Mouse (Mus musculus) heart, adult 8-10 months (tissue): ENCODE measurements around the gene Stk40. TPM values are rescaled to one million over a fixed set of nuclear protein-coding genes. Genes with fewer than 3 reads are reported as not detected.
"Not testable (repeated sequence)": the region's sequence is repeated elsewhere in the genome, so short reads cannot be mapped to it uniquely, and the experiment has no call there.

Experiments
- DNase-seq: peaks from one replicate; pipeline ENCODE4 v3.0.0; 2022; ENCODE audit warnings: low spot score
- total RNA-seq, 4 experiments: library from RNA; stranded (reverse); gene quantifications; 2 replicates each; pipeline ENCODE4 v1.2.4; 2022

Gene Stk40
- total RNA-seq, 4 experiments from 2014 or later: 37.8 to 61.9 (median 52.4) TPM

DNA sequence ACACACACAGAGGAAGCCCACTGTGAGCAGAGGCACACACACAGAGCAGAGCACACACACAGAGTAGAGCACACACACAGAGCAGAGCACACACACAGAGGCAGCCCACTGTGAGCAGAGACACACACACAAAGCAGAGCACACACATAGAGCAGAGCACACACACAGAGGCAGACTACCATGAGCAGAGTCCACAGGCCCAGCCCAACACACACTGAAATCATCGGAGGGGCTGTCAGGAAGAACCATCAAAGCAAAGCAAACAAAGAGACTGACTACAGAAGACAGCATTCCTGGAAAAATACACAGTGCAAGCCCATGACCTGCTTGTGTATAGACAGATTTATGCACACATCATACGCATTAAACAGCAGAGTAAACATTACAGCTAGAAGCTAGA is 52.1 kb downstream of the Stk40 start:
- DNase-seq: no peak

DNA sequence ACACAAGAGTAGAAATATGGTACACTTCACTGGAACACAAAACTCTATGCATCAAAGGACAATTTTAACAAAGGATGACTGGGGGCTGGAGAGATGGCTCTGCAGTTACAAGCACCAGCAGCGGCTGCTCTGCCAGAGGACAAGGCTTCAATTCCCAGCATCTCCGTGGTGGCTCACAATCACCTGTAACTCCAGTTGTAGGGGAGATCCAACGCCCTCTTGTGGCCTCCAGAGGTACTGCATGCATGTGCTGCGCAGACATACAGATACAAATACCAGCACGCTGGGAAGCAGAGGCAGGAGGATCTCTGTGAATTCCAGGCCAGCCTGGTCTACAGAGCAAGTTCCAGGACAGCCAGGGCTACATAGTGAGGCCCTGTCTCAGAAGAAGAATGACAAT is 52.9 kb downstream of the Stk40 start:
- no peak for DNase-seq

DNA sequence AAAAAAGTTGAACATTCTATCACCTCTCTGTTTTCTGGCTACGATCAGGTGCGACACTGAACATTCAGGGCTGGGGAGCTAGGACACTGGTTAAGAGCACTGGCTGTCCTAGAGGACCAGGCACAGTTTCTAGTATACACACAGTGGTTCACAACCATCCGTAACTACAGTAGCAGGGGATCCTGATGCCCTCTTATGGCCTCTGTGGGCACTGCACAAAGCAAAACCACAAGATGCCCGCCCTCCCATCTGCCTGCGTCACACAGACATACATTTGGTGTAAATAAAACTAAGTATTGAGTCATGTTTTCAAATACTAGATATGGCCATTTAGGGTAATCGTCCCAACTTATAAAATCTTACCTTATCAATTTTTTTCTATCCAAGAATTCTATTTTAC is 53.8 kb downstream of the Stk40 start:
- DNase-seq: no peak

DNA sequence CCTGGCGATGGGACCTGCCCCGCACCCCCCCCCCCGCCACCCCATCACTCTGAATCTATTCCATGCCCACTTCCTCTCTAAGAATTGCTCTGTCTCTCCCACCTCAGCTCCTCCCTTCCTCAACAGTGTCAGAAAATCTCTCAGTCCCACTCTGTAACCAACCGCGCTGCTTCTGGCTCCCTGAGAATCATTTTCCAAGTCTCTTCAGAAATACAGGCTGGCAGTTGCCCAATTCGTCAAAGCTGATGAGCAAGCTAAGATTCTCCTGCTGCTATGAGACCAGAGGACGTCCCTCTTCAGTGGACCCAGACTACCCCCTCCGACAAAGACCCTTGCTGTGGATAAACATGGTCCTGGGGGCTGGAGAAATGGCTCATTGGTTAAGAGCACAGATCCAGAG is 55.7 kb downstream of the Stk40 start:
- no peak for DNase-seq

DNA sequence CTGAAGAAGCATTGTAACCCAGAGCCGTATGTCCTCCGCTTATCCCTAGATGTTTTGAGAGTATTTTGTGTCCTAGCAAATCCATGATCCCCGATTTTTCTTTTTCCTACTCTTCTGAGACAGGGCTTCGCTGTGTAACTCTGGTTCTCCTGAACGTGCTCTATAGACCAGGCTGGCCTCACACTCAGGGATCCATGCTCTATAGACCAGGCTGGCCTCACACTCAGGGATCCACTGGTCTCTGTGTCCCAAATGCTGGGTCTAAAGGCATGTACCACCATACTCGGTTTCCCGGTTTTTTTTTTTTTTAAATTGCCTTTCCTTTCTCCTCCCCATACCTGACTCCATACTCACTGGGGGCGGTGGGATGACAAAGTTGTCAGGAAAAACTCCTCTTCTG is 57.2 kb downstream of the Stk40 start:
- DNase-seq: no peak

DNA sequence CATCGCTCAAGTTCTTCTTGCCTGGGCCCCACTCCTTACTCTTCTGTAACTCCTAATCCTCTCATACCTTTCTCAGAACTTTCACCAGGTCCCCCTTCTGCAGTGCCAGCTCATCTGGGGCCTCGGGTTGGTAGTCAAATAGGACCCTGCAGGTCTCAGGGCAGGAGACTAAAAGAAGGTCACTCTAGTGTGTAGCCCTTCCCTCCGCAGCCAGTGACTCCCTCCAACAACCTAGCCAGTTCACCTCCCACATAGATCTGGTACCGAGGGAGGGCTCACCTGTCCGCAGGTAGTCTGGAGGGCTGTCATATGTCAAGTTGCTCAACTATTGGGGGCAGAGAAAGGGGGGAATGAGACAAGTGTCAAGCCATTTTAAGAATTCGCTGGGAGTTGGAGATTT is 57.7 kb downstream of the Stk40 start:
- no peak for DNase-seq

DNA sequence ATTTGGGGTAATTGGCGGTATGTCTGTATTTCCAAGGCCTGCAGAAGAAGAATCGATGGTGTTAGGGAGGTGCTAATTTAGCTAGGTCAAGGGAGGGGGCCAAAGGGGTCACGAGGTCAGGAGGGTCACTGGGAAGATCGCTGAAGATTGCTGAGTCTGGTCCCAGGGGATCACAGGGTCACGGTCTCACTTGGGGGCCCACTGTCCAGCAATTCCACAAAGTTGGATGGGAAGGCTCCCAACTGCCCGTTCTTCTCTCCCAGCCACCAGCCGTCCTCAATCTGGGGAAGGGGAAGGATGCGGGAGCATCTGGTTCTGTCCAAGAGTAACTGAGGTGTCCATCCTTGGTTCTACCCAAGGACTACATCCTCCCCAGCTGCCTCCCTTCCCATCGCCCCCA is 58.2 kb downstream of the Stk40 start:
- DNase-seq: no peak

DNA sequence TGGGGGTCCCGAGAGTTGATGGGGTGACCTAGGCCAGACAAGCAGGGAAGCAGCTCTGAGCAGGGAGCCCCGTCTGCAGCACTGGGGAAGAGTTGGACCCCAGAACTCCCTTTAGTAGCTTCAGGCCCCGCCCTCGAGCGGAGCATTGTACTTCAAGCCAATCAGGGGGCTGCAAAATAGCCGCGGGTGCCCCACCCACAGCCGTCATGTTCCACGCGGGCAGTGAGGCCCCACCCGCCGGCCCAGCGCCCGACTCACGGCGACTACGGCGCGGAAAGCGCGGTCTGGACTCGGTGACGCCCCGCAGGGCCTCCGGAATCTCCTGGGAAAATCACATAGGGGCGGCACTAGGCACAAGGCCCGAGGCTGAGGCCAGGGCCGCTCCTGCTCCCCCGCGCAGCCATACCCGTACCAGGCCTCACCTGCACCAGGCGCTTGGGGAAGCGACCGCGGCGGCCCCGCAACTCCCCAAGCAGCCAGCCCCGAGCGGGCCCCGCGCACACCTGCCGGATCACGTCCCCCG is 58.8 kb downstream of the Stk40 start:
- peak; percentile 92 for DNase-seq

DNA sequence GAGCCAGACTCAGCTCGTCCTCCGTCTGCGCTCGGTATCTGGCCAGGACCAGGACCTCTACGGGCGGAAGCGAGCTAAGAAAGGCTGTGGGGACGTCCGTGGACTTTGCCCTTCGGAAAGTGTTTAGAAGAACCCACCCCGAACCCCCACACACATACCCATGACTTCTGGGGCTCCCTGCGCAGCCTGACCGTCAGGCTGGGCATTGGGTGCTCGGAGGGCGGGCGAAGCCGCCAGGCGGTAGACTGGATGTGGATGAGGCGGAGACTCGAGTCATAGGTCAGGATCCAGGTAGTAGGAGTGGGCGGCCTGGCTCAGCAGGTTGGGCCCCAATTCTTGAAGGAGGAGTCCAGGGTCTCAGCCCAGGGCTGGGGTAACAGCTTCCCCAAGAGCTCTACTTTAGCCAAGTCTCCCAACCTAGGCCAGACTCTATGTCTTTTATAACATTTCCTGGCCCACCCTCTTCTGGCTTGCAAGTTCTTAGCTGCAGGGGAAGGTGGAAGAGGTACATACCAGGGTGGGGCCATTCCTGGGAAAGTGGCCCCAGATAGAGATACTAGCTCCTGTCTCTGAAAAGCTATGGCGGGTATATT is 59.4 kb downstream of the Stk40 start, which contains the start of gene Sh3d21:
TSS of gene Sh3d21 (minus strand) at position 425 of the 593 bp plus-strand sequence.
- peak; percentile 29 for DNase-seq

DNA sequence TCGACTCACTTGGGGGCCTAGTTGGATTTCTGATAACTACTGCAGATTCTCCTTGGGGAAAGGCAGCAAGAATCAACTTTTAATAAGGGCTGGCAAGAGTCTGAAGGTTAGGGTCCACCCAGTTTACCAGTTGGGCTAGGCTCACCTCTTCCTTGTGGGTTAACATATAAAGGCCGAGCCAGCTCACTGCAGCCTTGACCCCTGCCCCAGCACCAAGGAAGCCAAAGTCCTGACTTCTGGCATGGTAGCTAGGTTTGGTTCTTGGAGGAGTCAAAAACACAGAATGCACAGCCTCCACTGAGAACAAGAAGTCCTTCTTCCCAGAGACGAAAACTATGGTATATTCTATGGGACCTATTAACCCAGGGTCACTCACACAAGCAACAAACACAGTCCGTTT is 59.9 kb downstream of the Stk40 start:
- DNase-seq: no peak

DNA sequence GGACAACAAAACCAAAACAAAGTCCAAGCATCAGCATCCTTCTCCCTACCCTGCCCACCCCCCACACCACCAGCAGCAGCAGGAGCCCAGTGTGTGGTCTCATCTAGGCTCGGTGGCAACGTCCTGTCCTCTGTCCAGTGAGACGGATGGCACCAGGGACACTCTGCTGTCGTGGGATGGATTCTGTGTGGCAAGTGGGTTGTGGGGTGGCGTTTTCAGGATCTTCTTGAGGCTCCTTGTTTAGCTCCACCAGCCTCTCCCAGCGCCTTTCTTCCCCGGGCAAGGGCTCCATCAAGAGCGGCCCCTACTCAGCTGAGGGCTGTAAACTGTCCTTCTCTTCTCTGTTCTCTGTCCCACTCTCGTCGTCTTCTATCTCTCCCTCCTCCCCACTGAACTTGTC is 61.3 kb downstream of the Stk40 start:
- DNase-seq: not testable (repeated sequence)

DNA sequence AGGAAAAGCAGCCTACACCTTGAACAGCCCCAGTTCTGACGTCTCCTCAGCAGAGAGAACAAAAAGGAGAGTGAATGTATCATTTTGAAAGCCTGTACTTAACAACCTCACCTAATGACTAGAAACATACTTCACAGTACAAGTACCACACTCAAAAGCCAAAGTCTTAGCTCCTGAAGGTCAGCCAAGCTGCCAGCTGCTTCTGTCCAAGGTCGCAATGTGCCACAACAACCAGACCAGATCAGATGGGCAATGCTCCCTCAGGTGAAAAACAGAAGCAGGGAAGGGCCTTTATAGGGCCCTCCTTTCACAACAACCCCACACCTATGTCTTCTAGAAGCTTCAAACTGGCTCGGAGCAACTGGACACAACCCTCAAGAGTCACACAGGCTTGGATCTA is 62.3 kb downstream of the Stk40 start:
- no peak for DNase-seq

DNA sequence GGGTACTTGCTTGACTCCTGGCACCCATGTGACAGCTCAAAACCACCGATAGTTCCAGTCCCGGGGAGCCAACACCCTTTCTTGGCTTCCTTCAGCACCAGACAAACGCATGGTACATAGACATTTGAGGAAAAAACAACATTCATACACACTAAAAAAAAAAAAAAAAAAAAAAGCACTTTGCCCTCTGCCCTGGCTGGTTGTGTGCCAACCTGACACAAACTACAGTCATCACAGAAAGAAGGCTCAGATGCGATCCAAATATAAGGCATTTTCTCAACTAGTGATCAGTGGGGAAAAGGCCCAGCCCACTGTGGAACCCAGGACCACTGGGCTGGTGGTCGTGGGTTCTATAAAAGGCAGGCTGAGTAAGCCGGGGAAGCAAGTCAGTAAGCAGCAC is 65.1 kb downstream of the Stk40 start:
- no peak for DNase-seq

DNA sequence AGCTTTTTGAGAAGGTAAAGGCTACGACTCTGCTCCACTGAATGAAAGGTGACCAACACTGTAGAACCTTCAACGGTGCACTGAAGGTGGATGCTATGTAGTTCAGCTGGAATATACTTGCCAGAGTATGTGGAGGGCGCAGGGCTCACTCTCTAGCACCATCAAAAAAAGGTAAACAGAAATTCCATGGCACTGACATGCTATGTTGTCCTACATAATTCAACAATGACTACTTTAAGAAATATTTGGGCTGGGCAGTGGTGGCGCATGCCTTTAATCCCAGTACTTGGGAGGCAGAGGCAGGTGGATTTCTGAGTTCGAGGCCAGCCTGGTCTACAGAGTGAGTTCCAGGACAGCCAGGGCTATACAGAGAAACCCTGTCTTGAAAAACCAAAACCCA is 67.0 kb downstream of the Stk40 start:
- DNase-seq: not testable (repeated sequence)

DNA sequence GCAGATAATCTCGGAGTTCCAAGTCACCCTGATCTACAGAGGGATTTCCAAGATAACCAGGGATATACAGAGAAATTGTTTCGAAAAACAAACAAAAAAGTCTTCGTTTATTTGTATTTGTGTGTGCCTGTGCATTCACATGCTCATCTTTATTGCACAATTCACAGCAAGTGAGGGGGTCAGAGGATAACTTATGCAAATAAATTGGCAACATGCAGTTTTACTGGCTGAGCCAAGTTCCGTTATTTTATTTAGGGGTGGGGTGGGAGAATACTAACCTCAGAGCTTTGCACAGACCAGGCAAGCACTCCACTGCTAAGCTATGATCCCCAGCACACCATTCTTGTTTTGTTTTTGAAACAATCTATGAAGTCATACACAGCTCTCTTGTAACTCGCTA is 70.0 kb downstream of the Stk40 start:
- no peak for DNase-seq

DNA sequence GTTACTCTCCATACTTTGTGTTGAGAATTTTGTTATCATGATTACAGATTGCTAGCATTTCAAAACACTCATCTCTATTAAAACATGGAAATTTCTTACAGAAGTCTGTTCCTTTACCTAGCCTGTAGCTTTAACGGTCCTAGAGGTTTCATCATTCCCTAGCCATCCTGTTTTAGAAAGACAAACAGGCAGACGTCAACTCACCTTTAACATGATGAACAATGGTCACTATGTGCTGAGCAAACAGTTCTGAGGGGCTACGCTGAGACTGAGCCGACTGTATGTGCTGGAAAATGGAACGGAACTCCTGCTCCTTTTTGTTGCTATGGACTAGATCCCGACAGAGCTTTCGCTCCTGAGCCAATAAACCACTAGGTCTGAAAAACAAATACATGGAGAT is 72.2 kb downstream of the Stk40 start:
- not testable (repeated sequence) for DNase-seq

DNA sequence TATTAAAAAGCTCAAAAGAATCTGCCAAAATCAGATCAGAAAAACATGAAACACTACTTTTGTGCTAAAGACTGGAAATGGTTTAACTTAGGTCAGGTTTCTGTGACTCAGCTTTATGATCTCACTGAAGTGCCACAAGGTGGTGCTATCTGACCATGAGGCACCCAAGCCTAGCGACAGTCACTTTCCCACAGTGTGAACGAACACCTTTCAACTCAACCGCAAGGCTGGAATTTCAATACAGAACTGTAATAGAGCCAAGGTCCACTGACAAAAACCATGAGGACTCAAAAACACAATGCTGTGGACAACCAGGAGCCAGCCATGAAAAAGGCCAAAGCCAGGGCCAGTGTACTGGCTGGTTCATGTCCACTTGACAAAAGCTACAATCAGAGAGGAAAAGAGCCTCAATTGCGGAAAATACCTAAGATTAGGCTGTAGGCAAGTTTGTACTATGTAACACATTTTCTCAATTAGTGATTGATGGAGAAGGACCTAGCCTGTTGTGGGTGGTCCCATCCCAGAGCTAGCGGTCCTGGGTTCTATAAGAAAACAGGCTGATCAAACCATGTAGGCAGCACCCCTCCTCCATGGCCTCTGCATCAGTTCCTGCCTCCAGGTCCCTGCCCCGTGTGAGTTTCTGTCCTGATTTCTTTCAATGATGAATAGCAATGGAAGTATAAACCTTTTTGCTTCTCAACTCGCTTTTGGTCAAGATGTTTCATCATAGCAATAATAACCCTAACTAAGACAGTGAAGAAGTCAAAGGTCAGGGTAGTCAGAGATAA is 77.6 kb downstream of the Stk40 start:
- DNase-seq: peak; percentile 54

DNA sequence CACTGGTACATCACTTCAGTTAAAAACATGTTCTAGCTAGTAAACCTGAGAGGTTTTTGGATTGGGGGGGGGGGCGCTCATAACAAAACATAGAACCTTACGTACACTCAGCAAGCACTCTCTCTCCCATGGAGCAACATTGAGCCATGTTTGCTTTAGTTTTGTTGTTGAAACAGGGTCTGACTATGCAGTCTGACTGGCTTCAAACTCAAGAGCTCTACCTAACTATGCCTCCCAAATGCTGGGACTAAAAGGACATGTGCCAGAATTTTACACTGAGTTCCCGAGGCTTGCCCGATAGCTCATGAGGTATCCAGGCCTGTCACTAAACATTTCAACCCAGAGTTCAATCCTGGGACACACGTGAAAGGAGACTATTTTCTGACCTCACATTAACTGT is 79.3 kb downstream of the Stk40 start:
- DNase-seq: no peak

DNA sequence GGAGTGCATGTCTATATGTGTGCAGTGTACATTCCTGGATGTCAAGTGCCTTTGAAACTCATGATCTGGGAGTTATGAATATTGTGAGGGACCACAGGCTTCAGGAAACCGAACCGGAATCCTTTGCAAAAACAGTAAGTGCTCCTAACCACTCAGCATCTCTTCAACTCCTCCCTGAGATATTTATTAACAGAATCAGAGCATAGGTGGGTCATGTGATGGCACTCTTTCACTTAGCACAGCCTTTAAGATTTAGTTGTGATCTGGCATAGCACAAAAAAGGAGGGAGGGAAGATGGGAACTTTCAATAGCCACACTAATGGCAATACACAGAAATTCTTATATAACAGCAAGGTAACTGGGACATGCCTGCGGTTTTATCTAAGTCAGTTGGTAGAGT is 83.3 kb downstream of the Stk40 start:
- no peak for DNase-seq
